ENCODE assay signal across 16 mouse cellular contexts in genomic region chr9:19092889-19093753, GRCm38 (mm10). TPM values are rescaled to one million over a fixed set of nuclear protein-coding genes. Genes with fewer than 3 reads are reported as not detected.
"Had no signal": no experiment of that assay in that cellular context is flagged by ENCODE, and none has a peak within 500 bp of the region (broad histone marks: within the 10 kb centered on the region; RNA-seq: fewer than 3 reads in every experiment).

No protein-coding gene starts in this region.

RNA-seq across cellular contexts. Expression of gene Olfr836, which starts 27.1 kb away (rescaled TPM):
- polyA plus RNA-seq: liver, postnatal 0 days; lung, adult 2 months; lung, embryonic 15.5 days; lung, postnatal 0 days; macrophage; midbrain, embryonic 11.5 days; midbrain, embryonic 13.5 days; midbrain, embryonic 15.5 days; midbrain, postnatal 0 days; neural tube, embryonic 12.5 days; neural tube, embryonic 14.5 days; spleen, adult 2 months; stomach, embryonic 15.5 days; stomach, postnatal 0 days; thymus, adult 2 months; urinary bladder, adult 2 months had no signal

RNA-seq across cellular contexts. Expression of gene Olfr837, which starts 43.0 kb away (rescaled TPM):
- polyA plus RNA-seq: liver, postnatal 0 days; lung, adult 2 months; lung, embryonic 15.5 days; lung, postnatal 0 days; macrophage; midbrain, embryonic 11.5 days; midbrain, embryonic 13.5 days; midbrain, embryonic 15.5 days; midbrain, postnatal 0 days; neural tube, embryonic 12.5 days; neural tube, embryonic 14.5 days; spleen, adult 2 months; stomach, embryonic 15.5 days; stomach, postnatal 0 days; thymus, adult 2 months; urinary bladder, adult 2 months had no signal
